Mouse (Mus musculus) myocyte (in vitro differentiated cells): Measurements from ENCODE around the gene Fgf9. TPM values are rescaled to one million over a fixed set of nuclear protein-coding genes. Genes with fewer than 3 reads are reported as not detected.

Experiments used
- H3K27me3 ChIP-seq: one replicate; pipeline ENCODE4 v1.6.1; 2011; ENCODE audit not compliant: control insufficient read depth, insufficient read depth, insufficient read length
- H3K36me3 ChIP-seq: one replicate; pipeline ENCODE4 v1.6.1; 2011; ENCODE audit not compliant: control insufficient read depth, insufficient read depth
- H3K4me2 ChIP-seq: one replicate; pipeline ENCODE4 v1.6.1; 2011; ENCODE audit warnings: low read depth, control low read depth
- H3K4me3 ChIP-seq: one replicate; pipeline ENCODE4 v1.5.1; 2011; ENCODE audit warnings: mild to moderate bottlenecking, control low read depth, moderate library complexity
- H3K79me2 ChIP-seq: one replicate; pipeline ENCODE4 v1.6.1; 2011; ENCODE audit not compliant: control insufficient read depth, insufficient read depth
- H3ac ChIP-seq: one replicate; pipeline ENCODE4 v1.6.1; 2011; ENCODE audit not compliant: control insufficient read depth, insufficient read length
- CEBPB ChIP-seq: IDR thresholded peaks from 2 replicates; pipeline ENCODE4 v1.6.1; 2011; ENCODE audit warnings: mild to moderate bottlenecking, moderate library complexity; ENCODE audit not compliant: poor library complexity, insufficient read depth, severe bottlenecking
- E2F4 ChIP-seq: IDR thresholded peaks from one replicate; pipeline ENCODE4 v1.6.1; 2011; ENCODE audit warnings: mild to moderate bottlenecking, control low read depth, moderate library complexity; ENCODE audit not compliant: insufficient read depth
- MAX ChIP-seq: IDR thresholded peaks from one replicate; pipeline ENCODE4 v1.6.1; 2011; ENCODE audit warnings: low read depth, mild to moderate bottlenecking, control low read depth
- MYOD1 ChIP-seq, 3 experiments: IDR thresholded peaks; one replicate each; pipeline ENCODE4 v1.6.1; 2011; ENCODE audit warnings: control low read depth in 2 of 3, low read depth in 2 of 3, mild to moderate bottlenecking in 2 of 3, moderate library complexity in 1 of 3; ENCODE audit not compliant: insufficient read length in 2 of 3, control insufficient read depth in 1 of 3
- MYOG ChIP-seq, 3 experiments: IDR thresholded peaks; one replicate each; pipeline ENCODE4 v1.6.1; 2011; ENCODE audit warnings: control low read depth in 2 of 3, low read depth in 2 of 3, mild to moderate bottlenecking in 2 of 3; ENCODE audit not compliant: insufficient read length in 2 of 3, control insufficient read depth in 1 of 3, insufficient read depth in 1 of 3
- POLR2A ChIP-seq: IDR thresholded peaks from one replicate; pipeline ENCODE4 v1.6.1; 2011; ENCODE audit warnings: low read depth, mild to moderate bottlenecking, control low read depth, moderate library complexity; ENCODE audit not compliant: insufficient read length
- POLR2AphosphoS2 ChIP-seq: IDR thresholded peaks from one replicate; pipeline ENCODE4 v1.6.1; 2011; ENCODE audit warnings: low read depth, control low read depth; ENCODE audit not compliant: insufficient read length
- REST ChIP-seq: IDR thresholded peaks from one replicate; pipeline ENCODE4 v1.6.1; 2011; ENCODE audit warnings: mild to moderate bottlenecking, control low read depth, moderate library complexity; ENCODE audit not compliant: insufficient read depth, insufficient read length
- SRF ChIP-seq: IDR thresholded peaks from one replicate; pipeline ENCODE4 v1.6.1; 2011; ENCODE audit warnings: low read depth; ENCODE audit not compliant: control insufficient read depth, insufficient read length
- TCF12 ChIP-seq: IDR thresholded peaks from one replicate; pipeline ENCODE4 v1.6.1; 2011; ENCODE audit warnings: mild to moderate bottlenecking, control low read depth; ENCODE audit not compliant: poor library complexity, insufficient read depth, severe bottlenecking
- TCF3 ChIP-seq: IDR thresholded peaks from one replicate; pipeline ENCODE4 v1.6.1; 2011; ENCODE audit warnings: low read depth, control low read depth; ENCODE audit not compliant: insufficient read length
- USF1 ChIP-seq: IDR thresholded peaks from one replicate; pipeline ENCODE4 v1.6.1; 2011; ENCODE audit warnings: low read depth, mild to moderate bottlenecking, control low read depth, moderate library complexity
- polyA plus RNA-seq: library from polyadenylated mRNA; unstranded; fragments of >200 nt; fragmentation: generic; extraction: Trizol; gene quantifications from one replicate; pipeline ENCODE4 v1.2.1, GENCODE M21; 2012; ENCODE audit warnings: missing spikeins

Fgf9 gene
- polyA plus RNA-seq, 1 experiment: 6.0 TPM

- Histone ChIP-seq H3K27me3 (no peaks in the 10 kb centered on the region), H3ac (no peak overlapping the region), H3K36me3 (no peaks in the 10 kb centered on the region), H3K79me2 (no peaks in the 10 kb centered on the region), H3K4me2 (no peak overlapping the region), H3K4me3 (no peak overlapping the region)
- no peak for TF ChIP-seq TCF12
- TF ChIP-seq REST: no peak
- TF ChIP-seq MAX: no peak
- no peak for TF ChIP-seq TCF3
- no peak for TF ChIP-seq CEBPB
- TF ChIP-seq POLR2A: no peak
- TF ChIP-seq USF1: no peak
- TF ChIP-seq POLR2AphosphoS2: no peak
- TF ChIP-seq E2F4: no peak
- TF ChIP-seq SRF: no peak
Observed at GRCm38 (mm10) chr14:58067586-58067985, 2.8 kb upstream of the Fgf9 start.

GRCm38 (mm10) chr14:58068641-58069040, 1.7 kb upstream of the Fgf9 start:
- Histone ChIP-seq H3ac (no peak overlapping the region), H3K4me3 (no peak overlapping the region), H3K79me2 (no peaks in the 10 kb centered on the region), H3K27me3 (no peaks in the 10 kb centered on the region), H3K4me2 (no peak overlapping the region), H3K36me3 (no peaks in the 10 kb centered on the region)
- TF ChIP-seq USF1 (no peak), REST (no peak), SRF (no peak), POLR2A (no peak), MYOG (IDR thresholded peaks at IDR 0.05; ENCODE audit: control insufficient read depth in 1 of 3, insufficient read depth in 1 of 3, insufficient read length in 2 of 3, low read depth in 2 of 3) (no peak), E2F4 (no peak), CEBPB (no peak)

DNA sequence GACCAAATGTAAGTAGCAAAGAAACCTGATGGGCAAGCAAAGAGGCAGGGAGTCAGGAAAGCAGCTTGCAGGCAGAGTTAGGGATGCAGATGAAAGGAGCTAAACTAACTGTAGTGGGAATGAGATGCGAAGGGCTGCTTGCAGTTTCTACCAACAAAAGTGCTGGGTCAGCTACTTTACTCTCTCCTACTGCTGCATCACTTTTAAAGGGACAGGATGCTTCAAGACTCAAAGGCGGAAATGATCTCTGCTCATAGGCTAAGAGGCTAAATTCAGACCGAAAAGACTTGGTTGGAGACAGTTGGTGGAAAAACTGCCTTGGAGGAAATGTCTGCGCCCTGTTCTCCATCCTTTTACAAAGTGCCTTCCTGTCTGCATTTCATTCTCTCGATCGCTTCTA, 420 bp upstream of the Fgf9 start:
- Histone ChIP-seq H3K4me3 (peak overlapping the region; percentile 69), H3K4me2 (peak overlapping the region; percentile 97), H3K36me3 (no peaks in the 10 kb centered on the region), H3ac (no peak overlapping the region), H3K79me2 (no peaks in the 10 kb centered on the region), H3K27me3 (no peaks in the 10 kb centered on the region)
- TF ChIP-seq POLR2A (no peak), MAX (no peak), POLR2AphosphoS2 (no peak), TCF3 (no peak), MYOG (IDR thresholded peaks at IDR 0.05; ENCODE audit: control insufficient read depth in 1 of 3, insufficient read depth in 1 of 3, insufficient read length in 2 of 3, low read depth in 2 of 3) (no peak), TCF12 (no peak), USF1 (no peak), CEBPB (no peak), REST (no peak), SRF (no peak), MYOD1 (IDR thresholded peaks at IDR 0.05; ENCODE audit: control insufficient read depth in 1 of 3, insufficient read length in 2 of 3, low read depth in 2 of 3) (no peak), E2F4 (no peak)

GRCm38 (mm10) chr14:58071120-58071641, 834 bp downstream of the Fgf9 start:
- Histone ChIP-seq H3K79me2 (no peaks in the 10 kb centered on the region), H3K36me3 (no peaks in the 10 kb centered on the region), H3K4me3 (peak overlapping the region; percentile 69), H3ac (peak overlapping the region; percentile 32), H3K27me3 (peaks cover 3% of the 10 kb centered on the region), H3K4me2 (peak overlapping the region; percentile 97)
- TF ChIP-seq POLR2A: peak; percentile 57
- TF ChIP-seq POLR2AphosphoS2: no peak
- no peak for TF ChIP-seq MYOD1 (IDR thresholded peaks at IDR 0.05; ENCODE audit: control insufficient read depth in 1 of 3, insufficient read length in 2 of 3, low read depth in 2 of 3)

- H3K27me3 ChIP-seq: peaks cover 11% of the 10 kb centered on the region
- TF ChIP-seq POLR2A (peak; percentile 91), MYOD1 (IDR thresholded peaks at IDR 0.05; ENCODE audit: control insufficient read depth in 1 of 3, insufficient read length in 2 of 3, low read depth in 2 of 3) (peak in 2 of 3 experiments; percentile 75 to 96), E2F4 (no peak), MAX (no peak), REST (no peak), MYOG (IDR thresholded peaks at IDR 0.05; ENCODE audit: control insufficient read depth in 1 of 3, insufficient read depth in 1 of 3, insufficient read length in 2 of 3, low read depth in 2 of 3) (peak; percentile 6 to 89 (median 74)), CEBPB (no peak), TCF3 (no peak), POLR2AphosphoS2 (peak; percentile 76), TCF12 (no peak), USF1 (no peak), SRF (no peak)
- H3K36me3 ChIP-seq: no peaks in the 10 kb centered on the region
- H3K4me3 ChIP-seq: peak overlapping the region; percentile 69
- H3K4me2 ChIP-seq: peak overlapping the region; percentile 97
- peak overlapping the region; percentile 32 for H3ac ChIP-seq
- H3K79me2 ChIP-seq: no peaks in the 10 kb centered on the region
Observed at GRCm38 (mm10) chr14:58071830-58072770, 1.8 kb downstream of the Fgf9 start.
